Mouse (Mus musculus) heart, adult 2 months (tissue): ENCODE measurements at regions not wholly inside any gene's neighbourhood (a gene's known extent, or its start where the extent isn't known, plus 50 kb on each side); places are given as distances from the start of the nearest gene placed in this dataset.

Source experiments
- CTCF ChIP-seq: fragments of 200-600 bp; IDR thresholded peaks from 2 replicates; pipeline ENCODE4 v1.8.1; 2022; ENCODE audit warnings: antibody characterized with exemption, mild to moderate bottlenecking, moderate library complexity
- EP300 ChIP-seq: fragments of 200-500 bp; IDR thresholded peaks from 2 replicates; pipeline ENCODE4 v1.6.1; 2011; ENCODE audit warnings: low read depth, low read length, control low read depth; ENCODE audit not compliant: insufficient read depth
- POLR2A ChIP-seq: fragments of 200-500 bp; IDR thresholded peaks from 2 replicates; pipeline ENCODE4 v1.6.1; 2011; ENCODE audit warnings: mild to moderate bottlenecking, low read depth, low read length, control low read depth; ENCODE audit not compliant: insufficient read depth

- TF ChIP-seq CTCF (no peak), POLR2A (no peak), EP300 (no peak)
These were observed 955.7 kb downstream of the Fam19a2 start for GRCm38 (mm10) chr10:124219461-124219860.
